Mouse (Mus musculus) liver, postnatal 0 days (tissue): Measurements from ENCODE around the gene Cdrt4.

Source experiments
- CTCF ChIP-seq: sonication (generic); IDR thresholded peaks from 2 replicates; pipeline ENCODE4 v1.5.1; 2016; ENCODE audit warnings: antibody characterized with exemption, low read depth
- EP300 ChIP-seq: IDR thresholded peaks from 2 replicates; pipeline ENCODE4 v1.6.1; 2016; ENCODE audit warnings: antibody characterized with exemption, low read depth, mild to moderate bottlenecking

DNA sequence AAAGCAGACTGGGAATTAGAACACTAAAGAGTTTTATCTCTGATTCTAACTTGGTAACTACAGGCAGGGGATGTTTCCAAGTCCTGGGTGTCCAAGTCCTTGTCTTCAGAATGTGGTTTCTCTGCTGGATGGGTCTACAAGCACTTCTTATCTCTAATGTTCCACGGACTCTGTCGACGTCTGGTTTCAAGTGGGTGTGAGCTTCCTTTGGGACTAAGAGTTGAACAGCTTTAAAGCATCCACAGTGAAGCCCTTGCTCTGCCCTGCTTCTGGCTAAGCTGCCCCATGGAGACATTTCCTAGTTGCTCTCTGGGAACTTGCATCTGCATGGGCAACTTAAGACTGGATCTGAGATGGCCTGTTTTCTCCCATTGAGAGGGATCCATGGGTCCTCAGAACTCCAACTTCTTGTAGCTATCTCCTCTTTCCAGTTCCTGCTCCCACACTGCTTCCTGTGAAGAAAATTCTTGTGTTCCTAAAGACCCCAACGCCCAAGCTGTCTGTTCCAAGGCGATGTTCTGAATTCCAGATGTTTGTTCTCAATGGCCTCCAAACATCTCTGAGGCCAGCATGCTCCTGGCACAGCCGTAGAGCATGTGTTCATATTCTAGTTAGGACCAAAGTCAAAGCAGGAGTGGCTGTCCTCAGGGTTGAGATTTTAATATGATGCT lies 26.8 kb upstream of the Cdrt4 start:
- no peak for TF ChIP-seq EP300
- no peak for TF ChIP-seq CTCF
